Mouse (Mus musculus) testis, adult 2 months (tissue): ENCODE results near the gene Rasgef1b. TPM values are rescaled to one million over a fixed set of nuclear protein-coding genes. Genes with fewer than 3 reads are reported as not detected.

ENCODE experiments used
- H3K27ac ChIP-seq: fragments of 200-500 bp; 2 replicates; pipeline ENCODE4 v1.5.1; 2012; ENCODE audit warnings: low read depth, low read length; ENCODE audit not compliant: control insufficient read depth, insufficient read depth
- H3K27me3 ChIP-seq: fragments of 200-500 bp; 2 replicates; pipeline ENCODE4 v1.6.1; 2012; ENCODE audit warnings: mild to moderate bottlenecking, low read length, moderate library complexity; ENCODE audit not compliant: control insufficient read depth, insufficient read depth
- H3K36me3 ChIP-seq: fragments of 200-500 bp; 2 replicates; pipeline ENCODE4 v1.6.1; 2012; ENCODE audit warnings: mild to moderate bottlenecking, low read length; ENCODE audit not compliant: control insufficient read depth, insufficient read depth
- H3K4me1 ChIP-seq: fragments of 200-500 bp; 2 replicates; pipeline ENCODE4 v1.6.1; 2012; ENCODE audit warnings: low read length; ENCODE audit not compliant: control insufficient read depth, insufficient read depth
- H3K4me3 ChIP-seq: fragments of 200-500 bp; 2 replicates; pipeline ENCODE4 v1.5.1; 2012; ENCODE audit warnings: low read depth, mild to moderate bottlenecking, low read length, moderate library complexity, mixed read lengths; ENCODE audit not compliant: control insufficient read depth
- CTCF ChIP-seq: fragments of 200-500 bp; IDR thresholded peaks from 2 replicates; pipeline ENCODE4 v1.5.1; 2012; ENCODE audit warnings: low read depth, mild to moderate bottlenecking, inconsistent platforms, low read length, moderate library complexity; ENCODE audit not compliant: control insufficient read depth, insufficient read depth, insufficient replicate concordance
- POLR2A ChIP-seq: fragments of 200-500 bp; IDR thresholded peaks from 2 replicates; pipeline ENCODE4 v1.6.1; 2012; ENCODE audit warnings: low read depth, mild to moderate bottlenecking, inconsistent platforms, low read length, moderate library complexity; ENCODE audit not compliant: control insufficient read depth
- polyA plus RNA-seq: library from polyadenylated mRNA; depleted of rRNA; stranded (reverse); fragments of >200 nt; gene quantifications from 2 replicates; pipeline ENCODE4 v1.2.3, GENCODE M21; 2012

Gene Rasgef1b
- polyA plus RNA-seq, 1 experiment: 3.2 TPM

DNA sequence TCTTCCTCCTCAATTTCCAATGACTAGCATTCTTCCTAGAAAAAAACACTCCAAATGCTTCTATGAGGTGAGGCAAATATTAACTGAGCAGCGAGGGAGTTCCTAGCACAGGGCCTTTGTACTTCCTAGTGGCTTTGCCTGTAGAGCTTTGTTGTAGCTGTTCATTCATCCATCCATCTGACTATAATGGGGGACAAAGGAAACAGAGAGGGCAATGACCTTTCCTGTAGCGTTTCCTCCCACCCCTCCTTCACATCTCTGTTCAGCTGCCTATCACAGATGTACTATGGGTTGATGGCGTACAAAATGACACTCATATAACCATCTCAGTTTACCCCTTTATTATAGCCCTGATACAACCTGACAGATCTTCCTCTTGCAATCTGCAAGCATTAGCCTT lies 337.3 kb downstream of the Rasgef1b start:
- TF ChIP-seq POLR2A: no peak
- TF ChIP-seq CTCF: no peak
- H3K36me3 ChIP-seq: no peaks in the 10 kb centered on the region
- no peak overlapping the region for H3K4me3 ChIP-seq
- no peak overlapping the region for H3K27ac ChIP-seq
- no peaks in the 10 kb centered on the region for H3K4me1 ChIP-seq
- no peaks in the 10 kb centered on the region for H3K27me3 ChIP-seq

DNA sequence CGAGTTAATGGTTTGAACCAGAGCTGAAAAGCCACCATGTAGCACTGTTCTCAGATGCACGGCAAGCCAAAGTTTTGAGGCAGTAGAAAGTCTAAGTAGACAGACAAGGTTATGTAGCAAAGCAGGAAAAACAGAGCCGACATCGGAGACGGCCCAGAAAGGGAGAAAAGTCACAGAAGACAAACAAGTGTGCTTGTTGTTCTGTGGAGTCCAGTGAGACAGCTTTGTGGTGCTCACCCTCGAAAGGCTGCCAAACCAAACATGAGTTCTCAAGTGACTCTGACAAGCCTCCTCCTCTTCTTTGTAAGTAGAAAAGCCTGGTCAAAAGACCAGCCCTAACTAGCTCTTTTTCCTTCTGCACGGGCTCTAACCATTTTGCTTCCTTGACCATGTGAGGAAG lies 338.1 kb downstream of the Rasgef1b start:
- TF ChIP-seq CTCF: no peak
- TF ChIP-seq POLR2A: no peak
- Histone ChIP-seq H3K4me3 (no peak overlapping the region), H3K27ac (no peak overlapping the region), H3K36me3 (no peaks in the 10 kb centered on the region), H3K4me1 (no peaks in the 10 kb centered on the region), H3K27me3 (no peaks in the 10 kb centered on the region)

DNA sequence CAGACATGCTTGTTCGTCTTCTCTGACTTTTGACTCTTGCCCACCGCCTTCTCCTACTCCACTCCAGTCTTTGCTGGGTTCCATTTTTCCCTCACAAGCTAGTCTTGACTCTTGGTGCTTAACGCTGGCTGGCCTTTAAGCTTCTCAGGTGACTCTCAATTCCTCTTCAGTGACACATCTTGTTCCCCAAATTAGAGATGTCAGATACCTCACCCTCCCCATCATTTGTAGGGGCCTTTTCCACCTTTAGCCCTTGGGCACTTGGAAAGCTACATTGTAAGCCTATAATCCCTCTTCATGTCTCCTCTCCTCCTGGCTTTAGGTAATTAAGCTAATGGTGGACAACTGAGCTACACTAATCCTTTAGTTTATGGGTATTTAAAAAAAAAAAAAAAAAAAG lies 338.6 kb downstream of the Rasgef1b start:
- Histone ChIP-seq H3K4me3 (no peak overlapping the region), H3K27ac (no peak overlapping the region), H3K36me3 (no peaks in the 10 kb centered on the region), H3K27me3 (no peaks in the 10 kb centered on the region), H3K4me1 (no peaks in the 10 kb centered on the region)
- TF ChIP-seq POLR2A (no peak), CTCF (no peak)

GRCm38 (mm10) chr5:99388585-99389250 lies 340.1 kb downstream of the Rasgef1b start:
- Histone ChIP-seq H3K4me1 (no peaks in the 10 kb centered on the region), H3K4me3 (no peak overlapping the region), H3K27me3 (no peaks in the 10 kb centered on the region), H3K27ac (no peak overlapping the region), H3K36me3 (no peaks in the 10 kb centered on the region)
- TF ChIP-seq CTCF (no peak), POLR2A (no peak)

GRCm38 (mm10) chr5:99388131-99388530 lies 340.7 kb downstream of the Rasgef1b start:
- Histone ChIP-seq H3K36me3 (no peaks in the 10 kb centered on the region), H3K4me1 (no peaks in the 10 kb centered on the region), H3K4me3 (no peak overlapping the region), H3K27me3 (no peaks in the 10 kb centered on the region), H3K27ac (no peak overlapping the region)
- TF ChIP-seq POLR2A: no peak
- no peak for TF ChIP-seq CTCF

GRCm38 (mm10) chr5:99387185-99387981 lies 341.5 kb downstream of the Rasgef1b start:
- no peak overlapping the region for H3K27ac ChIP-seq
- H3K4me1 ChIP-seq: no peaks in the 10 kb centered on the region
- H3K27me3 ChIP-seq: no peaks in the 10 kb centered on the region
- TF ChIP-seq POLR2A: no peak
- no peak for TF ChIP-seq CTCF
- no peaks in the 10 kb centered on the region for H3K36me3 ChIP-seq
- no peak overlapping the region for H3K4me3 ChIP-seq

- Histone ChIP-seq H3K27ac (no peak overlapping the region), H3K4me3 (no peak overlapping the region), H3K27me3 (no peaks in the 10 kb centered on the region), H3K36me3 (no peaks in the 10 kb centered on the region), H3K4me1 (no peaks in the 10 kb centered on the region)
- TF ChIP-seq POLR2A (no peak), CTCF (no peak)
Measured at GRCm38 (mm10) chr5:99386246-99386845, 342.5 kb downstream of the Rasgef1b start.
